Mouse (Mus musculus): Measurements from ENCODE around the gene Fkbp14.

DNA sequence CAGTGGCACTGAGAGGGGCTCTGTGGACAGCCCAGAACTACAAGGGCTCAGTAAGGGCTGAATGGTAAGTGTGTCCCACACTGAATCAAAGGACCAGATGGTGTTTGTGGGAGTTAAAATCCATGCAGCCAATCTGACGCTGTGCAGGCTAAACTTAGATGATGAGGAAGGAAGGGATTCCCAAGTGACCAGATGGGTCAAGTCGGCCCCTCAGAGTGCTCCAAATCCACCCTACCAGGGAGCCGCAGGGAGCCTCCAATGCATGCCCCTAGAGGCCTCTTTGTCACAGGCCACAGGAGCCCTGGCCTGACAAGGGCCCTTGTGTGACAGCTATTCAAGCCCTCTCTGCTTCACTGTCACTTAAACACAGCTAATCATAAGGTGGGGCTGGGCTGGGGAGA, 58.3 kb downstream of the Fkbp14 start:
- TF ChIP-seq CTCF (conservative IDR thresholded peaks at IDR 0.05; ENCODE audit: low read length) (no peak), NANOG (IDR thresholded peaks at IDR 0.05; ENCODE audit: borderline replicate concordance, low read length) (no peak)
